Mouse (Mus musculus) gastrocnemius, adult 2 months (tissue): ENCODE results near the gene Tmem97. TPM values are rescaled to one million over a fixed set of nuclear protein-coding genes. Genes with fewer than 3 reads are reported as not detected.
"Not testable (repeated sequence)": the region's sequence is repeated elsewhere in the genome, so short reads cannot be mapped to it uniquely, and the experiment has no call there.

ENCODE experiments used
- DNase-seq: peaks from one replicate; pipeline ENCODE4 v3.0.0; 2022
- H3K27ac ChIP-seq: fragments of 200-600 bp; 2 replicates; pipeline ENCODE4 v1.8.1; 2022; ENCODE audit warnings: mild to moderate bottlenecking
- H3K4me3 ChIP-seq: fragments of 200-600 bp; 2 replicates; pipeline ENCODE4 v1.8.1; 2022; ENCODE audit warnings: mild to moderate bottlenecking, moderate library complexity
- CTCF ChIP-seq: fragments of 200-600 bp; IDR thresholded peaks from 2 replicates; pipeline ENCODE4 v1.8.1; 2022; ENCODE audit warnings: antibody characterized with exemption, mild to moderate bottlenecking, moderate library complexity
- intact Hi-C: fragments of 180-260 bp; cut with DNase I; formaldehyde crosslinking; loops from one replicate; pipeline ENCODE4 v1.15.1; 2025
- long read RNA-seq, 2 experiments: library from polyadenylated mRNA; stranded (forward); transcript quantifications; one replicate each; pipeline ENCODE4 v2.0.0; 2021
- total RNA-seq, 2 experiments: library from RNA; stranded (reverse); gene quantifications; 2 replicates each; pipeline ENCODE4 v1.2.3; 2021

Gene Tmem97
- 1 to 10 TPM; 2.3 to 2.5 TPM for total RNA-seq
- long read RNA-seq, experiment 1, partial matches to known transcripts: 0 of 3 reads
- long read RNA-seq, experiment 1, other reads (novel, unspliced or antisense): 0 of 3 reads
- long read RNA-seq, experiment 2, partial matches to known transcripts: 0 of 4 reads
- long read RNA-seq, experiment 2, other reads (novel, unspliced or antisense): 0 of 4 reads

GRCm38 (mm10) chr11:78550168-78551058 is at the start of gene Tmem97:
Tmem97 (minus strand) TSS chr11:78550777.
- H3K27ac ChIP-seq: peak within 1 kb of the TSS; percentile 88
- intact Hi-C loops: loop anchor here (10.0 kb wide), 1 partner anchor 274 kb away; the partner anchor contains the start of gene Lyrm9
- peak; percentile 28; the same call in 1 of the 2 replicates for TF ChIP-seq CTCF
- peak; percentile 97 for DNase-seq
- peak within 1 kb of the TSS; percentile 78 for H3K4me3 ChIP-seq

- H3K27ac ChIP-seq: no peak overlapping the region
- no peak overlapping the region for H3K4me3 ChIP-seq
- DNase-seq: no peak
- intact Hi-C loops: no loop called here
- TF ChIP-seq CTCF: no peak
Measured at GRCm38 (mm10) chr11:78600051-78600450, 49.5 kb upstream of the Tmem97 start.

GRCm38 (mm10) chr11:78598763-78599415 is 48.3 kb upstream of the Tmem97 start:
- DNase-seq: no peak
- intact Hi-C loops: no loop called here
- Histone ChIP-seq H3K27ac (no peak overlapping the region), H3K4me3 (no peak overlapping the region)
- TF ChIP-seq CTCF: no peak

DNA sequence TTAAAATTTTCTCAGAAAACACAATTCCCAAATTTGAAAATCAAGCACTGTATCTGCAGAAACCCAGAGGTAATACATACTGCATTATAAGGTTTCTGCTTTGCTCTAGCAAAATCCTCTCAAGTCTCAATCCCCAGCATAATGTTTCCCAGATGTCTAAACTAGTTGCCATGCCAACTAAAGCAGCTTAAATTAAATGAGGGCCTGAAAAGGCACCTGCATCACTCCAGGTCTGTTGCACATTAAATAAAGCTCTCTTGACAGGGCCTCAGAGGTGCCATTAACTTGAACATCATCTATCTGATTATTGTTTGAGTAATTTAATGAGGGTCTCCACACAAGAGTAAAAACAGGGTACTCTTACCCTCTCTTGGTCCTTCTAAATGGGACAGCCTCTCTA is 46.2 kb upstream of the Tmem97 start:
- H3K4me3 ChIP-seq: no peak overlapping the region
- intact Hi-C loops: no loop called here
- no peak for TF ChIP-seq CTCF
- no peak overlapping the region for H3K27ac ChIP-seq
- no peak for DNase-seq

DNA sequence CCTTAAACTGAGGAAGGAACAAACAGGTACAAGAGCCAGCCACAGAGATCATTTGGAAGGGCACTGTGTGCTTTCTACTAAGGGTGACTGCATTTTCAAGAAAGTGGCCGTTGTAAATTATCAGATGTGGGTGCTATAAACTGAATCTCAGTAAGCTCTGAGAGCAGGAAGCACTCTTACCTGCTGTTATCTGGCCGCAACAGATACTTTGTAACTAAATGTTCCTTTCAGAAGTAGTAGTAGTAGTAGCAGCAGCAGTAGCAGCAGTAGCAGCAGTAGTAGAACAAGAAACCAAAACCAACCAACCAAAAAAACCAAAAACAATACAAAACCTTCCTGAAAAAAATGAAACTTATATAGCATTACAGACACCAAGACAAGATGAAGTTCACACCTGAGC is 45.2 kb upstream of the Tmem97 start:
- DNase-seq: no peak
- no peak for TF ChIP-seq CTCF
- Histone ChIP-seq H3K4me3 (no peak overlapping the region), H3K27ac (no peak overlapping the region)
- intact Hi-C loops: no loop called here

- DNase-seq: no peak
- Histone ChIP-seq H3K27ac (no peak overlapping the region), H3K4me3 (no peak overlapping the region)
- TF ChIP-seq CTCF: no peak
- intact Hi-C loops: no loop called here
Measured at GRCm38 (mm10) chr11:78594271-78594964, 43.8 kb upstream of the Tmem97 start.

DNA sequence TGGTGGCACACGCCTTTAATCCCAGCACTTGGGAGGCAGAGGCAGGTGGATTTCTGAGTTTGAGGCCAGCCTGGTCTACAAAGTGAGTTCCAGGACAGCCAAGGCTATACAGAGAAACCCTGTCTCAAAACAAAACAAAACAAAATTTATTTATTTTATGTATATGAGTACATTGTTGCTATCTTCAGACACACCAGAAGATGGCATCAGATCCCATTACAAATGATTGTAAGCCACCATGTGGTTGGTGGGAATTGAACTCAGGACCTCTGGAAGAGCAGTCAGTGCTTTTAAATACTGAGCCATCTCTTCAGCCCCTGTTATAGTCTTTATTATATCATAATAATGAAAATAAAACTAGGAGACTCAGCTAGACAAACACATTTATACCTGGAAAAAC is 37.1 kb upstream of the Tmem97 start:
- H3K4me3 ChIP-seq, H3K27ac ChIP-seq, DNase-seq, intact Hi-C loops: not testable (repeated sequence)
- TF ChIP-seq CTCF: peak; percentile 22; the same call in 1 of the 2 replicates

DNA sequence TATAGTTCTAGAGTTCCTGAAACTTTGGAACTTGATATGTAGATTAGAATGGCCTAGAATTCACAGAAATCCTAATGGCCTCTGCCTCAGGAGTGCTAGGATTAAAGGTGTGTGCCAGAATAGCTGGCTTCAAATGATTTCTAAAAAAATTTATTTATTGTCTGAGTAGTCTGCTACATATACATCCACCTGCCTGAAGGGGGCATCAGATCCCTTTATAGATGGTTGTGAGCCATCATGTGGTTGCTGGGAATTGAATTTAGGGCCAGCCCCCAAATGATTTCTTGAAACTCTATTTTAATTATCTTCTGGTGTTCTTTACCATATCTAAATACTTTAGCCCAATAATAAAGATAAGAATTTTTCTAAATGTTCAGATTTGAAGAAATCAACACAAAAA is 35.5 kb upstream of the Tmem97 start:
- Histone ChIP-seq H3K4me3 (no peak overlapping the region), H3K27ac (no peak overlapping the region)
- peak; percentile 36 for TF ChIP-seq CTCF
- no peak for DNase-seq
- intact Hi-C loops: no loop called here

DNA sequence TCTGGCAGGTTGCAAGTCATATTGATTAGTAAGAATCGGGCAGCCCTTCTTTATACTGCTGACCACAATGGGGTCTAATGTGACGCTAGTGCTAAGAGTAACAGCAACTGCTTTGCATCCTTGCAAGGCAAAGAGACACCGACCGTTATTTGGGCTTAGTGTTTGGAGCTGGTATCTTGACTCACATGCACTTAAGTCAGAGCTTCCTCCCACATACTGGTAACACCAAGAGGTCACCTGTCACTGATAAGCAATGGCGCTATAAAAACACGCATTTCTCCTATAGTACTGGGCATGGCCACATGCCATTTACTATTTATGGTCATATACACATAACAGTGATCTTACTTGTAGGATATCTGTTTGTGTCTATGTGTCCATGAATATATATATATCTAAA is 32.3 kb upstream of the Tmem97 start:
- Histone ChIP-seq H3K27ac (no peak overlapping the region), H3K4me3 (no peak overlapping the region)
- intact Hi-C loops: no loop called here
- no peak for DNase-seq
- TF ChIP-seq CTCF: no peak

GRCm38 (mm10) chr11:78574975-78575374 is 24.4 kb upstream of the Tmem97 start:
- Histone ChIP-seq H3K27ac (no peak overlapping the region), H3K4me3 (no peak overlapping the region)
- intact Hi-C loops: no loop called here
- no peak for DNase-seq
- TF ChIP-seq CTCF: no peak

- intact Hi-C loops: no loop called here
- TF ChIP-seq CTCF: no peak
- DNase-seq: no peak
- Histone ChIP-seq H3K27ac (no peak overlapping the region), H3K4me3 (no peak overlapping the region)
Measured at GRCm38 (mm10) chr11:78574536-78574935, 24.0 kb upstream of the Tmem97 start.

- H3K4me3 ChIP-seq, H3K27ac ChIP-seq, intact Hi-C loops, DNase-seq: not testable (repeated sequence)
Measured at GRCm38 (mm10) chr11:78574031-78574430, 23.5 kb upstream of the Tmem97 start.
